Mouse (Mus musculus): ENCODE measurements at regions not wholly inside any gene's neighbourhood (a gene's known extent, or its start where the extent isn't known, plus 50 kb on each side); places are given as distances from the start of the nearest gene placed in this dataset.

DNA sequence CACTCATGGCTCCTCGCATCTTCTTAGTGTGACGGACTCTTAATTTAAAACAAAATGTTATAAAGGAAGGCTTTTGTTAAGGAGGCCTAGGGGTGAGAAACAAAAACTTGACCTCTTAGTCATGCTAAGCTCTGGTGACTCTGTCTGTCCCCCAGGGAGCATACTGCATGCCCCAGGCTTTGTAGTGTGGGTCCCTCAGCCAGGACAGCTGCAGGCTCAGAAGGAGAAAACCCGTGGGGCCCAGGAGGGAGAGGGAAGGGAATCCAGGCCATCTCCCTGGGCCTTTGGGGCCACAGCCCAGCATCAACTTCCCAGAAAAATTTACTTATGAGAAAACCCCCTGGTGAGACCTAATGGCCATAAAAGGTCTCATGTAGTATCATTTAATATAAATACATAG, 451.8 kb upstream of the Gulo start:
- Histone ChIP-seq H3K4me1 (ENCODE audit: insufficient read depth) (no peaks in the 10 kb centered on the region), H3K27ac (ENCODE audit: low read depth) (no peak overlapping the region), H3K4me3 (ENCODE audit: low read depth, low read length) (no peak overlapping the region), H3K27me3 (ENCODE audit: insufficient read depth, low read length) (no peaks in the 10 kb centered on the region), H3K9me3 (ENCODE audit: low read depth, low read length) (no peaks in the 10 kb centered on the region), H3K4me2 (no peak overlapping the region), H3K36me3 (ENCODE audit: insufficient read depth) (no peaks in the 10 kb centered on the region), H3K9ac (no peak overlapping the region)
- 73% methylated on average over 3 of the region's 3 CpGs for WGBS
- ATAC-seq (ENCODE audit: insufficient read depth) (no peak), DNase-seq (no peak)
- no peak for TF ChIP-seq CTCF (IDR thresholded peaks at IDR 0.05; ENCODE audit: low read depth)

DNA sequence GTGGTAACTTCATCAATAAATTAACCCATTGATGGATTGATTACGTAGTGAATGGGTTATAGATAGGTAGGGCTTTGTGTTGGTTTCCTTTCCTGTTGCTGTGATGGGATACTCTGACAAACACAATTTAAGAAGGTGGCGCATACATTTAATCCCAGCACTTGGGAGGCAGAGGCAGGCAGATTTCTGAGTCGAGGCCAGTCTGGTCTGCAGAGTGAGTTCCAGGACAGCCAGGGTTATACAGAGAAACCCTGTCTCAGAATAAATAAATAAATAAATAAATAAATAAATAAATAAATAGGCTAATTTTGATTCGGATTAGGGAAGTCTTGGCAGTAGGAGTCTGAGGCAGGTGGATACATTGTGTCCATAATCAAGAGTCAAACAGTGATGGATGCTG, 449.7 kb upstream of the Gulo start:
- no peak for ATAC-seq (ENCODE audit: insufficient read depth)
- no peaks in the 10 kb centered on the region for H3K4me1 ChIP-seq (ENCODE audit: insufficient read depth)
- no peak overlapping the region for H3K27ac ChIP-seq (ENCODE audit: low read depth)
- WGBS, result 85% methylated on average over 4 of the region's 4 CpGs
- no peak for TF ChIP-seq CTCF (IDR thresholded peaks at IDR 0.05; ENCODE audit: low read depth)
- DNase-seq, result no peak
- H3K4me2 ChIP-seq, result no peak overlapping the region
- H3K9ac ChIP-seq, result no peak overlapping the region
- no peaks in the 10 kb centered on the region for H3K9me3 ChIP-seq (ENCODE audit: low read depth, low read length)
- H3K27me3 ChIP-seq (ENCODE audit: insufficient read depth, low read length), result no peaks in the 10 kb centered on the region
- H3K4me3 ChIP-seq (ENCODE audit: low read depth, low read length), result no peak overlapping the region
- H3K36me3 ChIP-seq (ENCODE audit: insufficient read depth), result no peaks in the 10 kb centered on the region

DNA sequence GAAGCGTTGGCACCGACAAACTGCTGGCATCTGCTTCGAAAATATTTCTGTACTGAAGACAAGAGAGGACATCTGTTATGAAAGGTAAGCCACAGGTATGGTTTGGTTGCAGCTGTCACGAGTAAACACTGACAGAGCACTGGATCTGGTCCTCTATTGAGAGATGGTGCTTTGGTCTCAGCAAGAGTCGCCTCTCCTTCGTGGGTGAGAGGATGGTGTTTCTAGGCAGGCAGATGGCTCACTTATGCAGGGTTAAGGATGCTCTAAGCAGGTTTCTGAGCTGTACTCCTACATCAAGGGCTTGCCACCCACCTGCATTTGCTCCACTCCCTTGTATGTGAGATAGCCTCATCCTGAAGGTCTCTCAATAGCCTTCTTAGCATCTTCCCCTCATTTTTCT, 448.3 kb upstream of the Gulo start:
- H3K9me3 ChIP-seq (ENCODE audit: low read depth, low read length), result no peaks in the 10 kb centered on the region
- H3K27me3 ChIP-seq (ENCODE audit: insufficient read depth, low read length), result no peaks in the 10 kb centered on the region
- H3K9ac ChIP-seq, result no peak overlapping the region
- 78% methylated on average over 6 of the region's 6 CpGs for WGBS
- no peak for DNase-seq
- H3K27ac ChIP-seq (ENCODE audit: low read depth), result no peak overlapping the region
- ATAC-seq (ENCODE audit: insufficient read depth), result no peak
- no peak for TF ChIP-seq CTCF (IDR thresholded peaks at IDR 0.05; ENCODE audit: low read depth)
- no peak overlapping the region for H3K4me3 ChIP-seq (ENCODE audit: low read depth, low read length)
- H3K36me3 ChIP-seq (ENCODE audit: insufficient read depth), result no peaks in the 10 kb centered on the region
- H3K4me1 ChIP-seq (ENCODE audit: insufficient read depth), result no peaks in the 10 kb centered on the region
- H3K4me2 ChIP-seq, result no peak overlapping the region

DNA sequence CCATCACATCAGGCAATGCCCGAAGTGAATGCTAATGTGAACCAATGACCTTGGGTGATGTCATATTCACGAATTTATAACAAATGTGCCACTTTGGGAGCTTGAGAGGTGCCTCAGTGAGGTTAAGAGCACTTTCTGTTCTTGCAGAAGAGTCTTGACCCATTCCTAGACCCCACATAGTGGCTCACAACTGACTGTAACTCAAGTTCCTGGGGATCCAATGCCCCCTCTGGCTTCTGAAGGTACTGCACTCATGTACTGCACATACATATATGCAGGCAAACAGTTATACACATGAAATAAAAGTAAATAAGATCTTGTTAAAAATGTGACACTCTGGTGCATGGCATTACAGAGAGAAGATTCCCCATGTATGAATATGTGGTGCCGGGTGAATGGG, 443.8 kb upstream of the Gulo start:
- H3K27ac ChIP-seq (ENCODE audit: low read depth), result no peak overlapping the region
- H3K27me3 ChIP-seq (ENCODE audit: insufficient read depth, low read length), result no peaks in the 10 kb centered on the region
- no peak overlapping the region for H3K9ac ChIP-seq
- WGBS, result 85% methylated on average over 3 of the region's 3 CpGs
- no peaks in the 10 kb centered on the region for H3K4me1 ChIP-seq (ENCODE audit: insufficient read depth)
- ATAC-seq (ENCODE audit: insufficient read depth) (no peak), DNase-seq (no peak)
- no peak overlapping the region for H3K4me3 ChIP-seq (ENCODE audit: low read depth, low read length)
- H3K36me3 ChIP-seq (ENCODE audit: insufficient read depth), result no peaks in the 10 kb centered on the region
- no peaks in the 10 kb centered on the region for H3K9me3 ChIP-seq (ENCODE audit: low read depth, low read length)
- H3K4me2 ChIP-seq, result no peak overlapping the region
- peak; percentile 8; the same call in 1 of the 2 replicates for TF ChIP-seq CTCF (IDR thresholded peaks at IDR 0.05; ENCODE audit: low read depth)

DNA sequence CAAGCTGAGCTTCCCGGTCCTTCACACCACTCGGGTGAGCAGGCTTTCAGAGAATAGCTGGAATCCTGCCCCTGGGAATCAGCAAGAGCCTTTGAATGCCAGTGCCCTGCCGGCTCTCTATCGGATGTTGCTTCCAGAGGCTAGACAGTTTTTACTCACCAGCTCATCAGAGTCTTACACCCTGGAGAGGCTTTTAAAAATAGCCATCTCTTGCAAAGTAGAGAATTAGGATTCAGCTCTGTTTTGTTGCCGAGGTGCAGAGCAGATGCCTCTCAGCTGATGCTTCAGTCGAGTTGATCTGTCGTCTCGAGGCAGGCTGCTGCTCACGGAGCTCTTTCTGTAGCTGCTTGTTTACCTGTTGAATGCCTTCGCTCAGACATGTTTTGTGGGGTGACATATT, 441.3 kb upstream of the Gulo start:
- no peak overlapping the region for H3K4me2 ChIP-seq
- no peak for TF ChIP-seq CTCF (IDR thresholded peaks at IDR 0.05; ENCODE audit: low read depth)
- 48% methylated on average over 10 of the region's 10 CpGs for WGBS

DNA sequence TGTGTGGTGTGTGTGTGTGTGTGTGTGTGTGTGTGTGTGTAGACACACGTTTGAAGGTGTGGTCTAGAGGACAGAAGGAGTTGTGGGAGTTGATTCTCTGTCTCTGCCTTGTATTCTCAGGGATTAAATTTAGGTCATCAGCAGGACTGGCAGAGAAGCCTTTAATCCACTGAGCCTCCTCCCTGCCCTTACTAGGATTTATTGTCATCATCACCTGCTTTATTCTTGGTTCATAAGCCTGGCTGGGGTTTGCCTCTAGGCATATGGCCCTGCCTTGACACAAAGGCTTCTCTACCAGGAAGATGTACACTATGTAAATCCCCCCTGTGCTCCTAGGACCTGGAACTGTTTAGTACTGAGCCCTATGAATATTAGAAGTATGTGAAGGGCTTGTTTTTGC, 433.6 kb upstream of the Gulo start:
- Histone ChIP-seq H3K27me3 (ENCODE audit: insufficient read depth, low read length) (no peaks in the 10 kb centered on the region), H3K9ac (no peak overlapping the region), H3K4me2 (no peak overlapping the region), H3K27ac (ENCODE audit: low read depth) (no peak overlapping the region), H3K36me3 (ENCODE audit: insufficient read depth) (no peaks in the 10 kb centered on the region), H3K9me3 (ENCODE audit: low read depth, low read length) (no peaks in the 10 kb centered on the region), H3K4me3 (ENCODE audit: low read depth, low read length) (no peak overlapping the region), H3K4me1 (ENCODE audit: insufficient read depth) (no peaks in the 10 kb centered on the region)
- no peak for TF ChIP-seq CTCF (IDR thresholded peaks at IDR 0.05; ENCODE audit: low read depth)
- ATAC-seq (ENCODE audit: insufficient read depth) (no peak), DNase-seq (no peak)
- WGBS, result 27% methylated on average over 1 of the region's 1 CpGs

More for the DNA sequence above, 441.3 kb upstream of the Gulo start:
- ATAC-seq (ENCODE audit: insufficient read depth) (no peak), DNase-seq (no peak)
- Histone ChIP-seq H3K4me3 (ENCODE audit: low read depth, low read length) (no peak overlapping the region), H3K9me3 (ENCODE audit: low read depth, low read length) (no peaks in the 10 kb centered on the region), H3K27me3 (ENCODE audit: insufficient read depth, low read length) (no peaks in the 10 kb centered on the region), H3K4me1 (ENCODE audit: insufficient read depth) (no peaks in the 10 kb centered on the region), H3K27ac (ENCODE audit: low read depth) (no peak overlapping the region), H3K9ac (no peak overlapping the region), H3K36me3 (ENCODE audit: insufficient read depth) (no peaks in the 10 kb centered on the region)

DNA sequence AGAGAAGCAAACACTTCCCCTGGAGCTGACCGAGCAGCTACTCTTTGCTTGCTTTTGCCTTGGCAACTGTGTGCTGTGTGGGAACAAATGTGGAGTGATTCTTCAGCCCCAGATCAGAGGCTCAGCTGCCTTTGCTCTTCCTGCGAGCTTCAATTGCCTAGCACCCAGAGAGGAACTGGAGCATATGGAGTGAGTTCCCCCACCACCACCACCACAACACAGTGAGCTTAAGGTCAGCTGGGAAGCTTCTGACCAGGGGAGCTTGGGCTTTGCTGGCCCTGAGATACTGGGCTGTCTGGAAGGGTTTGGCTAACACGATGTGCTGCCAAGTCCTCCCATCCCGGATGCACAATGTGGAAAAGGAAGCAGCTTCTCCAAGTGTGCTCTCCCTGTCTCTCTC, 432.8 kb upstream of the Gulo start:
- Histone ChIP-seq H3K36me3 (ENCODE audit: insufficient read depth) (no peaks in the 10 kb centered on the region), H3K4me1 (ENCODE audit: insufficient read depth) (no peaks in the 10 kb centered on the region), H3K27me3 (ENCODE audit: insufficient read depth, low read length) (no peaks in the 10 kb centered on the region), H3K9ac (no peak overlapping the region), H3K4me3 (ENCODE audit: low read depth, low read length) (no peak overlapping the region), H3K9me3 (ENCODE audit: low read depth, low read length) (no peaks in the 10 kb centered on the region), H3K4me2 (no peak overlapping the region), H3K27ac (ENCODE audit: low read depth) (no peak overlapping the region)
- WGBS, result 28% methylated on average over 4 of the region's 4 CpGs
- no peak for ATAC-seq (ENCODE audit: insufficient read depth)
- DNase-seq, result peak; percentile 3
- no peak for TF ChIP-seq CTCF (IDR thresholded peaks at IDR 0.05; ENCODE audit: low read depth)

DNA sequence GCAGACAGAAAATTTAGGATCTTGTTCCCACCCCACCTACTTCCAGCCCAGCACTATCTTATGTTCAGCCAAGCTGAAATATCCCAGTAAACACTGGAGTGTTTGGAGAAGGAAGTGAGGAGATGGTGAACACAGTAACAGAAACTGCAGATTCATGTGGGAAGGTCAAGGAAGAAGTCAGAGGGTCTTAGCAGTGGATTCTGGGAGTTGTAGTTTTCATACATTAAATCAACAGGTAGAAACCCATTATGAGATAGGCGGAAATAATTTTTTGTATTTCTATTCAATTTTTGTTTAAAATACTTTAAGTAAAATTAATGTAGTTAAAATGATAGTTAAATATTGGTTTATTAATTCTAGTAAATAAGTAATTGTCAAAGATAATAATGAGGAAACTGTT, 429.6 kb upstream of the Gulo start:
- DNase-seq, result no peak
- H3K4me2 ChIP-seq, result no peak overlapping the region

More for the DNA sequence above, 429.6 kb upstream of the Gulo start:
- Histone ChIP-seq H3K4me3 (ENCODE audit: low read depth, low read length) (no peak overlapping the region), H3K27me3 (ENCODE audit: insufficient read depth, low read length) (no peaks in the 10 kb centered on the region), H3K9me3 (ENCODE audit: low read depth, low read length) (no peaks in the 10 kb centered on the region), H3K27ac (ENCODE audit: low read depth) (no peak overlapping the region), H3K36me3 (ENCODE audit: insufficient read depth) (no peaks in the 10 kb centered on the region), H3K9ac (no peak overlapping the region), H3K4me1 (ENCODE audit: insufficient read depth) (no peaks in the 10 kb centered on the region)
- WGBS, result 88% methylated on average over 1 of the region's 1 CpGs
- ATAC-seq (ENCODE audit: insufficient read depth), result no peak
- TF ChIP-seq CTCF (IDR thresholded peaks at IDR 0.05; ENCODE audit: low read depth), result no peak
